Mouse (Mus musculus) liver, adult 2 months (tissue): Measurements from ENCODE around the gene Bclaf1. TPM values are rescaled to one million over a fixed set of nuclear protein-coding genes. Genes with fewer than 3 reads are reported as not detected.

Experiments
- DNase-seq: peaks from one replicate; pipeline ENCODE4 v3.0.0-alpha.2; 2011; ENCODE audit warnings: low read depth, low spot score; ENCODE audit errors: extremely low read depth
- H3K27ac ChIP-seq: fragments of 200-500 bp; replicated peaks from 2 replicates; pipeline ENCODE4 v1.5.1; 2012; ENCODE audit warnings: low read depth, mild to moderate bottlenecking, control low read depth, inconsistent platforms, low read length; ENCODE audit not compliant: insufficient read depth
- H3K27me3 ChIP-seq: fragments of 200-500 bp; 2 replicates; pipeline ENCODE4 v1.6.1; 2012; ENCODE audit warnings: mild to moderate bottlenecking, moderate library complexity, low read length, inconsistent platforms; ENCODE audit not compliant: control insufficient read depth, insufficient read depth
- H3K36me3 ChIP-seq: fragments of 200-500 bp; 2 replicates; pipeline ENCODE4 v1.6.1; 2012; ENCODE audit warnings: low read length, inconsistent platforms; ENCODE audit not compliant: control insufficient read depth, insufficient read depth
- H3K4me1 ChIP-seq: fragments of 200-500 bp; 2 replicates; pipeline ENCODE4 v1.6.1; 2011; ENCODE audit warnings: low read length; ENCODE audit not compliant: control insufficient read depth, insufficient read depth
- H3K4me3 ChIP-seq: fragments of 200-500 bp; 2 replicates; pipeline ENCODE4 v1.5.1; 2011; ENCODE audit warnings: low read depth, mild to moderate bottlenecking, control low read depth, low read length, moderate library complexity; ENCODE audit not compliant: insufficient read depth
- H3K79me2 ChIP-seq: fragments of 200-500 bp; 2 replicates; pipeline ENCODE4 v1.6.1; 2012; ENCODE audit warnings: inconsistent platforms, mild to moderate bottlenecking, low read length, moderate library complexity; ENCODE audit not compliant: control insufficient read depth, insufficient read depth
- H3K9ac ChIP-seq: fragments of 200-500 bp; 2 replicates; pipeline ENCODE4 v1.6.1; 2012; ENCODE audit warnings: low read depth, mild to moderate bottlenecking, control low read depth, inconsistent platforms, low read length
- CTCF ChIP-seq: fragments of 200-500 bp; IDR thresholded peaks from 2 replicates; pipeline ENCODE4 v1.5.1; 2011; ENCODE audit warnings: low read depth, low read length, control low read depth
- POLR2A ChIP-seq: fragments of 200-500 bp; IDR thresholded peaks from 2 replicates; pipeline ENCODE4 v1.6.1; 2011; ENCODE audit warnings: low read length, control low read depth; ENCODE audit not compliant: insufficient read depth; ENCODE audit errors: extremely low read depth
- WGBS: fragments of 180-500 bp; shearing (Covaris S2); methylation state at CpG from one replicate; pipeline ENCODE4 v1.1.7; 2018; 5-methylcytosine and 5-hydroxymethylcytosine counted together
- polyA plus RNA-seq: library from polyadenylated mRNA; depleted of rRNA; stranded (reverse); fragments of >200 nt; gene quantifications from 2 replicates; pipeline ENCODE4 v1.2.3, GENCODE M21; 2012
- total RNA-seq: library from RNA; depleted of rRNA; stranded (reverse); fragments of >200 nt; gene quantifications from 2 replicates; pipeline ENCODE4 v1.2.3, GENCODE M21; 2014

The Bclaf1 gene
- total and polyA plus RNA-seq, 2 experiments = 6.9 to 73.1 TPM

GRCm38 (mm10) chr10:20312736-20313301 lies 550 bp downstream of the Bclaf1 start:
- Histone ChIP-seq H3K27me3 (no peaks in the 10 kb centered on the region), H3K4me1 (peaks cover 10% of the 10 kb centered on the region), H3K4me3 (peak overlapping the region; percentile 87), H3K36me3 (no peaks in the 10 kb centered on the region), H3K9ac (peak overlapping the region; percentile 93), H3K79me2 (peaks cover 6% of the 10 kb centered on the region), H3K27ac (peak overlapping the region; percentile 90)
- TF ChIP-seq POLR2A = no peak
- no peak for TF ChIP-seq CTCF
- WGBS = under 1% methylated on average over 54 of the region's 54 CpGs
- peak; percentile 70 for DNase-seq

GRCm38 (mm10) chr10:20313447-20313846 lies 1.2 kb downstream of the Bclaf1 start:
- Histone ChIP-seq H3K36me3 (peaks cover 5% of the 10 kb centered on the region), H3K4me3 (peak overlapping the region; percentile 87), H3K27ac (peak overlapping the region; percentile 90; the same call in 1 of the 2 replicates), H3K79me2 (peaks cover 9% of the 10 kb centered on the region), H3K9ac (0 out of 2 replicates have a peak overlapping the region, but pooled peaks have one; percentile 8), H3K4me1 (peaks cover 10% of the 10 kb centered on the region), H3K27me3 (no peaks in the 10 kb centered on the region)
- TF ChIP-seq CTCF = no peak
- TF ChIP-seq POLR2A = no peak
- 24% methylated on average over 13 of the region's 13 CpGs for WGBS
- DNase-seq = no peak

- Histone ChIP-seq H3K27me3 (no peaks in the 10 kb centered on the region), H3K27ac (0 out of 2 replicates have a peak overlapping the region, but pooled peaks have one; percentile 14), H3K4me3 (no peak overlapping the region), H3K4me1 (peaks cover 10% of the 10 kb centered on the region), H3K36me3 (peaks cover 9% of the 10 kb centered on the region), H3K79me2 (peaks cover 14% of the 10 kb centered on the region), H3K9ac (no peak overlapping the region)
- TF ChIP-seq POLR2A = no peak
- TF ChIP-seq CTCF = no peak
- DNase-seq = peak; percentile 59
- WGBS = 29% methylated on average over 4 of the region's 4 CpGs
Observed at GRCm38 (mm10) chr10:20313941-20314340, 1.7 kb downstream of the Bclaf1 start.

GRCm38 (mm10) chr10:20314797-20315196 lies 2.5 kb downstream of the Bclaf1 start:
- peaks cover 10% of the 10 kb centered on the region for H3K4me1 ChIP-seq

GRCm38 (mm10) chr10:20317466-20317865 lies 5.2 kb downstream of the Bclaf1 start:
- no peak for DNase-seq
- Histone ChIP-seq H3K27me3 (no peaks in the 10 kb centered on the region), H3K36me3 (peaks cover 26% of the 10 kb centered on the region), H3K27ac (no peak overlapping the region), H3K79me2 (peaks cover 15% of the 10 kb centered on the region), H3K4me1 (peaks cover 6% of the 10 kb centered on the region; the same call in 1 of the 2 replicates), H3K4me3 (no peak overlapping the region), H3K9ac (no peak overlapping the region)
- TF ChIP-seq POLR2A = no peak
- no peak for TF ChIP-seq CTCF
- WGBS = 38% methylated on average over 5 of the region's 5 CpGs

More at GRCm38 (mm10) chr10:20314797-20315196, 2.5 kb downstream of the Bclaf1 start:
- H3K27me3 ChIP-seq = no peaks in the 10 kb centered on the region
- H3K27ac ChIP-seq = no peak overlapping the region
- no peak for DNase-seq
- no peak overlapping the region for H3K4me3 ChIP-seq
- H3K79me2 ChIP-seq = peaks cover 15% of the 10 kb centered on the region
- H3K9ac ChIP-seq = no peak overlapping the region
- TF ChIP-seq POLR2A (no peak), CTCF (0 out of 2 replicates have a peak, but pooled peaks have one; percentile 0)
- WGBS = 56% methylated on average over 2 of the region's 2 CpGs
- H3K36me3 ChIP-seq = peaks cover 15% of the 10 kb centered on the region

- TF ChIP-seq POLR2A (no peak), CTCF (no peak)
- Histone ChIP-seq H3K4me1 (peaks cover 8% of the 10 kb centered on the region), H3K27ac (no peak overlapping the region), H3K79me2 (peaks cover 8% of the 10 kb centered on the region; the same call in 1 of the 2 replicates), H3K36me3 (peaks cover 60% of the 10 kb centered on the region), H3K9ac (no peak overlapping the region), H3K4me3 (no peak overlapping the region), H3K27me3 (no peaks in the 10 kb centered on the region)
- DNase-seq = no peak
Observed at GRCm38 (mm10) chr10:20326226-20326625, 14.0 kb downstream of the Bclaf1 start.
